Mouse (Mus musculus): ENCODE data around the gene Eps8l2. TPM values are rescaled to one million over a fixed set of nuclear protein-coding genes. Genes with fewer than 3 reads are reported as not detected.

The Eps8l2 gene
- polyA plus RNA-seq (2015; fragmentation: Nextera tagmentation; extraction: Ambion mirVana): 0.45 and 0.84 TPM in 2 replicates

GRCm38 (mm10) chr7:141338576-141339131 lies at the start of gene Eps8l2:
Gene Eps8l2 (plus strand): TSS chr7:141338880.

GRCm38 (mm10) chr7:141291921-141292582 lies 46.6 kb upstream of the Eps8l2 start, which contains the start of gene Drd4:
Gene Drd4 (plus strand): TSS chr7:141292006.

GRCm38 (mm10) chr7:141327469-141328372 lies 11.0 kb upstream of the Eps8l2 start, which contains the start of the genes Deaf1 and Tmem80:
Gene Deaf1 (minus strand): TSS chr7:141327690.
Gene Tmem80 (plus strand): TSS chr7:141327739.

GRCm38 (mm10) chr7:141391625-141392551 lies 53.2 kb downstream of the Eps8l2 start, which contains the start of gene Taldo1:
Gene Taldo1 (plus strand): TSS chr7:141392199.

Other genes with a start within 250 kb of the Eps8l2 start
- 2.2 and 3.4 TPM in 2 replicates for gene Sigirr, start 238.3 kb upstream of the Eps8l2 start, polyA plus RNA-seq (2015; fragmentation: Nextera tagmentation; extraction: Ambion mirVana)
- gene Ano9, start 221.1 kb upstream of the Eps8l2 start, polyA plus RNA-seq (2015; fragmentation: Nextera tagmentation; extraction: Ambion mirVana): 0.22 and 0.51 TPM in 2 replicates
- 79.0 and 88.5 TPM in 2 replicates for gene Ptdss2, start 216.5 kb upstream of the Eps8l2 start, polyA plus RNA-seq (2015; fragmentation: Nextera tagmentation; extraction: Ambion mirVana)
- gene Rnh1, start 166.0 kb upstream of the Eps8l2 start, polyA plus RNA-seq (2015; fragmentation: Nextera tagmentation; extraction: Ambion mirVana): 56.1 and 58.4 TPM in 2 replicates
- 234 and 238 TPM in 2 replicates for gene Hras, start 144.9 kb upstream of the Eps8l2 start, polyA plus RNA-seq (2015; fragmentation: Nextera tagmentation; extraction: Ambion mirVana)
- 4.5 and 5.7 TPM in 2 replicates for gene Lrrc56, start 144.7 kb upstream of the Eps8l2 start, polyA plus RNA-seq (2015; fragmentation: Nextera tagmentation; extraction: Ambion mirVana)
- 0.18 and 0.44 TPM in 2 replicates for gene Lmntd2, start 124.8 kb upstream of the Eps8l2 start, polyA plus RNA-seq (2015; fragmentation: Nextera tagmentation; extraction: Ambion mirVana)
- gene Rassf7, start 123.0 kb upstream of the Eps8l2 start, polyA plus RNA-seq (2015; fragmentation: Nextera tagmentation; extraction: Ambion mirVana): 18.2 and 21.4 TPM in 2 replicates
- gene Phrf1, start 110.1 kb upstream of the Eps8l2 start, polyA plus RNA-seq (2015; fragmentation: Nextera tagmentation; extraction: Ambion mirVana): 32.1 and 33.6 TPM in 2 replicates
- gene Irf7, start 72.4 kb upstream of the Eps8l2 start, polyA plus RNA-seq (2015; fragmentation: Nextera tagmentation; extraction: Ambion mirVana): 4.4 and 5.6 TPM in 2 replicates
- 0.20 TPM in 1 of 2 replicates, not detected in the other for gene Cdhr5, start 62.1 kb upstream of the Eps8l2 start, polyA plus RNA-seq (2015; fragmentation: Nextera tagmentation; extraction: Ambion mirVana)
- 6.4 and 7.7 TPM in 2 replicates for gene Sct, start 59.7 kb upstream of the Eps8l2 start, polyA plus RNA-seq (2015; fragmentation: Nextera tagmentation; extraction: Ambion mirVana)
- gene Drd4, start 46.9 kb upstream of the Eps8l2 start, polyA plus RNA-seq (2015; fragmentation: Nextera tagmentation; extraction: Ambion mirVana): 0.62 and 1.3 TPM in 2 replicates
- gene Deaf1, start 11.2 kb upstream of the Eps8l2 start, polyA plus RNA-seq (2015; fragmentation: Nextera tagmentation; extraction: Ambion mirVana): 212 and 254 TPM in 2 replicates
- 41.4 and 42.7 TPM in 2 replicates for gene Tmem80, start 11.1 kb upstream of the Eps8l2 start, polyA plus RNA-seq (2015; fragmentation: Nextera tagmentation; extraction: Ambion mirVana)
- gene Taldo1, start 53.3 kb downstream of the Eps8l2 start, polyA plus RNA-seq (2015; fragmentation: Nextera tagmentation; extraction: Ambion mirVana): 246 and 267 TPM in 2 replicates
- gene Gatd1, start 75.3 kb downstream of the Eps8l2 start, polyA plus RNA-seq (2015; fragmentation: Nextera tagmentation; extraction: Ambion mirVana): 44.0 and 44.6 TPM in 2 replicates
- 255 and 295 TPM in 2 replicates for gene Cend1, start 90.6 kb downstream of the Eps8l2 start, polyA plus RNA-seq (2015; fragmentation: Nextera tagmentation; extraction: Ambion mirVana)
- 69.2 and 77.6 TPM in 2 replicates for gene Slc25a22, start 99.0 kb downstream of the Eps8l2 start, polyA plus RNA-seq (2015; fragmentation: Nextera tagmentation; extraction: Ambion mirVana)
- 1.2 and 1.4 TPM in 2 replicates for gene Pidd1, start 105.1 kb downstream of the Eps8l2 start, polyA plus RNA-seq (2015; fragmentation: Nextera tagmentation; extraction: Ambion mirVana)
- 775 and 923 TPM in 2 replicates for gene Rplp2, start 108.5 kb downstream of the Eps8l2 start, polyA plus RNA-seq (2015; fragmentation: Nextera tagmentation; extraction: Ambion mirVana)
- gene Pnpla2, start 116.3 kb downstream of the Eps8l2 start, polyA plus RNA-seq (2015; fragmentation: Nextera tagmentation; extraction: Ambion mirVana): 19.9 and 22.2 TPM in 2 replicates
- gene Cracr2b, start 122.2 kb downstream of the Eps8l2 start, polyA plus RNA-seq (2015; fragmentation: Nextera tagmentation; extraction: Ambion mirVana): 4.9 and 10.1 TPM in 2 replicates
- 18.5 and 18.6 TPM in 2 replicates for gene Cd151, start 128.5 kb downstream of the Eps8l2 start, polyA plus RNA-seq (2015; fragmentation: Nextera tagmentation; extraction: Ambion mirVana)
- gene Polr2l, start 136.3 kb downstream of the Eps8l2 start, polyA plus RNA-seq (2015; fragmentation: Nextera tagmentation; extraction: Ambion mirVana): 86.6 and 89.5 TPM in 2 replicates
- gene Tspan4, start 136.4 kb downstream of the Eps8l2 start, polyA plus RNA-seq (2015; fragmentation: Nextera tagmentation; extraction: Ambion mirVana): 106 TPM in 2 replicates
- gene Chid1, start 201.0 kb downstream of the Eps8l2 start, polyA plus RNA-seq (2015; fragmentation: Nextera tagmentation; extraction: Ambion mirVana): 50.4 and 51.1 TPM in 2 replicates
- 88.9 and 101 TPM in 2 replicates for gene Ap2a2, start 223.3 kb downstream of the Eps8l2 start, polyA plus RNA-seq (2015; fragmentation: Nextera tagmentation; extraction: Ambion mirVana)